Mouse (Mus musculus) heart, postnatal 0 days (tissue): ENCODE data around the gene Barx2.

Experiments used
- CTCF ChIP-seq: IDR thresholded peaks from 2 replicates; pipeline ENCODE4 v1.5.1; 2016; ENCODE audit warnings: antibody characterized with exemption, control low read depth, low read depth
- EP300 ChIP-seq: IDR thresholded peaks from 2 replicates; pipeline ENCODE4 v1.6.1; 2016; ENCODE audit warnings: antibody characterized with exemption, low read depth

DNA sequence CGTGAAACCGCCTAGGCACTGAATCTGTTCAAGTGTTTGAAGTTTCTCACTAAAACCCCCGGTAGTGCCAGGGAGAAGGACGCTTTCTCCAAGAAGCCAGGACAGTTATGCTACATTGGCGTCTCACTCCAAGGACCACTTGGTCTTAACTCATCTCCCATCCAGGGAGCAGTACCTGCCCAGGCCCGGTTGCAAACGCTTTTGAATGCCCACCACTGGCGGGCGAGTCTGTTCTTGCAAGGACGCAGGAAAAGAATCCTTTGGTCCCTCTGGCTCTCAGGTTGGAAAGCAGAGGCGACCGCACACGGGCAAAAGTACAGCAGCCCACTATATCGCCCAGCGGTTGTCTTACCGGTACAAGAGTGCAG is 725 bp downstream of the Barx2 start:
- TF ChIP-seq CTCF (no peak), EP300 (no peak)
